Mouse (Mus musculus) cortical plate, adult 2 months (tissue): ENCODE results near the gene Gm49601.

Experiments used
- CTCF ChIP-seq: fragments of 200-500 bp; IDR thresholded peaks from 2 replicates; pipeline ENCODE4 v1.5.1; 2011; ENCODE audit warnings: mild to moderate bottlenecking, control low read depth, low read length; ENCODE audit not compliant: insufficient read depth; ENCODE audit errors: extremely low read depth
- POLR2A ChIP-seq: fragments of 200-500 bp; IDR thresholded peaks from 2 replicates; pipeline ENCODE4 v1.6.1; 2011; ENCODE audit warnings: mild to moderate bottlenecking, low read length, control low read depth; ENCODE audit not compliant: insufficient read depth; ENCODE audit errors: extremely low read depth

DNA sequence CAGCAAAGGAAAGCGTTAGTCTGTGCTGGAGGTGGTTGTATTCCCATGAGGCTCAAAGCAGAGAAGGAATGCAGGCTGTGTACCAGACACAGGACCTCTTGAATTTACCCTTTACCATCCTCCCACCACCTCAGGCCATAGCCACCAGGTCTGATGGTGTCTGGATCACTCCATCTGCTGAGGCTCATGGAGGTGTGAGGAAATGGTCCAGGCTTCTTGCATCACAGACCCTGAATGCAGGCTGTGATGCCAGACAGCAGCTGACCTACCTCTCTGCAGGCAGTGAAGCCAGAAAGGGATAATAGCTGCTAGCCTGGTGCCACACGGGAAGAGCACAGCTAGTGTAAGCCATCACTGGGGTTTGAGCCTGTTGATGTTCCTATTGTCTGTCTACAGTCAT is 12.2 kb upstream of the Gm49601 start:
- TF ChIP-seq CTCF, result no peak
- TF ChIP-seq POLR2A, result no peak
